In genomic region chrX:7841163-7842162, GRCm38 (mm10) we compare ENCODE assay signal across 7 mouse cellular contexts. TPM values are rescaled to one million over a fixed set of nuclear protein-coding genes. Genes with fewer than 3 reads are reported as not detected.
DNase-seq lines count a peak whose midpoint lies in the region; ATAC-seq lines count a peak whose summit lies in the region.

Otud5 (plus strand) TSS chrX:7841364.

- H3K9me3 ChIP-seq in embryonic facial prominence, embryonic 11.5 days (replicated peaks; ENCODE audit: control insufficient read depth, low read length): no peaks in the 10 kb centered on the region
- no peaks in the 10 kb centered on the region for H3K9me3 ChIP-seq in limb, embryonic 10.5 days (replicated peaks)
- no peaks in the 10 kb centered on the region for H3K9me3 ChIP-seq in midbrain, embryonic 13.5 days

- H3K27me3 ChIP-seq in embryonic facial prominence, embryonic 11.5 days (ENCODE audit: control insufficient read depth, insufficient read depth, low read length): no peaks in the 10 kb centered on the region
- H3K27me3 ChIP-seq in limb, embryonic 10.5 days (ENCODE audit: low read depth, poor library complexity, severe bottlenecking): 0 out of 2 replicates have a peak, but pooled peaks cover 3% of the 10 kb centered on the region
- no peaks in the 10 kb centered on the region for H3K27me3 ChIP-seq in midbrain, embryonic 13.5 days

- 18% methylated on average over 73 of the region's 74 CpGs for WGBS in embryonic facial prominence, embryonic 11.5 days
- WGBS in limb, embryonic 10.5 days: 12% methylated on average over 74 of the region's 74 CpGs
- WGBS in midbrain, embryonic 13.5 days: 22% methylated on average over 73 of the region's 74 CpGs

- H3K4me2 ChIP-seq in embryonic facial prominence, embryonic 11.5 days (ENCODE audit: low read depth, low read length): peak within 1 kb of the TSS; percentile 47
- H3K4me2 ChIP-seq in midbrain, embryonic 13.5 days (replicated peaks): peak within 1 kb of the TSS; percentile 78

- peak; percentile 96 for DNase-seq in adrenal gland, postnatal 14 days
- peak; percentile 93 for DNase-seq in embryonic facial prominence, embryonic 11.5 days (ENCODE audit: low spot score)
- DNase-seq in kidney, adult 11 months: peak; percentile 96
- DNase-seq in limb, embryonic 10.5 days (ENCODE audit: low spot score): peak; percentile 89
- peak; percentile 88 for DNase-seq in spleen, adult 12 weeks (ENCODE audit: low spot score)

- ATAC-seq in embryonic facial prominence, embryonic 11.5 days (replicated peaks; ENCODE audit: insufficient number of reproducible peaks, low FRiP score, low TSS enrichment, low read depth): peak; percentile 99
- ATAC-seq in granulocyte monocyte progenitor cell, adult 5-6 weeks (replicated peaks; ENCODE audit: poor library complexity, severe bottlenecking): peak; percentile 79
- ATAC-seq in midbrain, embryonic 13.5 days: peak; percentile 99

- H3K4me1 ChIP-seq in embryonic facial prominence, embryonic 11.5 days (ENCODE audit: control insufficient read depth, insufficient read depth, low read length): no peaks in the 10 kb centered on the region
- peaks cover 6% of the 10 kb centered on the region; the same call in 1 of the 2 replicates for H3K4me1 ChIP-seq in limb, embryonic 10.5 days
- H3K4me1 ChIP-seq in midbrain, embryonic 13.5 days (replicated peaks): peaks cover 34% of the 10 kb centered on the region

- peak within 1 kb of the TSS; percentile 80 for H3K9ac ChIP-seq in embryonic facial prominence, embryonic 11.5 days (replicated peaks; ENCODE audit: low read length)
- peak within 1 kb of the TSS; percentile 89 for H3K9ac ChIP-seq in midbrain, embryonic 13.5 days (replicated peaks)

- H3K4me3 ChIP-seq in embryonic facial prominence, embryonic 11.5 days (ENCODE audit: low read depth, low read length): peak within 1 kb of the TSS; percentile 85
- peak within 1 kb of the TSS; percentile 82 for H3K4me3 ChIP-seq in limb, embryonic 10.5 days
- H3K4me3 ChIP-seq in midbrain, embryonic 13.5 days (replicated peaks): peak within 1 kb of the TSS; percentile 76

- H3K36me3 ChIP-seq in embryonic facial prominence, embryonic 11.5 days (replicated peaks; ENCODE audit: control insufficient read depth, insufficient read depth, low read depth, low read length): no peaks in the 10 kb centered on the region
- no peaks in the 10 kb centered on the region for H3K36me3 ChIP-seq in limb, embryonic 10.5 days
- H3K36me3 ChIP-seq in midbrain, embryonic 13.5 days: no peaks in the 10 kb centered on the region

- H3K27ac ChIP-seq in embryonic facial prominence, embryonic 11.5 days (replicated peaks; ENCODE audit: low read depth, low read length): peak within 1 kb of the TSS; percentile 65
- peak within 1 kb of the TSS; percentile 87 for H3K27ac ChIP-seq in limb, embryonic 10.5 days
- peak within 1 kb of the TSS; percentile 84 for H3K27ac ChIP-seq in midbrain, embryonic 13.5 days

RNA-seq across cellular contexts. Expression of gene Otud5, which starts in this region (rescaled TPM):
- total RNA-seq in adrenal gland, postnatal 14 days (2021): 62.4 and 64.8 TPM in 2 replicates
- 36.4 and 37.1 TPM in 2 replicates for polyA plus RNA-seq in embryonic facial prominence, embryonic 11.5 days (2014; fragmentation: Nextera tagmentation; extraction: Ambion mirVana)
- total RNA-seq in granulocyte monocyte progenitor cell, adult 5-6 weeks (2014; fragmentation: Nextera tagmentation): 44.0 and 47.5 TPM in 2 replicates
- 56.4 and 57.4 TPM in 2 replicates for total RNA-seq in granulocyte monocyte progenitor cell, adult 5-6 weeks (2017)
- polyA plus RNA-seq in limb, embryonic 10.5 days (2016; fragmentation: Nextera tagmentation; extraction: Ambion mirVana): 41.4 and 47.5 TPM in 2 replicates
- polyA plus RNA-seq in midbrain, embryonic 13.5 days (2015; fragmentation: Nextera tagmentation; extraction: Ambion mirVana): 46.4 and 53.2 TPM in 2 replicates

Comparison
In these comparisons a context has a peak if more than half of its experiments do, and no peak if none do; other contexts are left out.
1. Peak in every context shown above with its lines: DNase-seq, ATAC-seq, H3K4me3 ChIP-seq and H3K27ac ChIP-seq.